Mouse (Mus musculus): ENCODE measurements around the gene Zfp446.
A peak's percentile ranks its signal among the peaks of the same experiment; 100 is the strongest.
"Not testable (repeated sequence)": the region's sequence is repeated elsewhere in the genome, so short reads cannot be mapped to it uniquely, and the experiment has no call there.

Gene Zfp446

GRCm38 (mm10) chr7:12977682-12978389, at the start of gene Zfp446:
Gene Zfp446 (plus strand): TSS chr7:12977848.
- peak; percentile 99 for DNase-seq

- no peak for DNase-seq
Observed at GRCm38 (mm10) chr7:12933615-12934140, 44.0 kb upstream of the Zfp446 start.

GRCm38 (mm10) chr7:12934808-12935207, 42.8 kb upstream of the Zfp446 start:
- no peak for DNase-seq

- DNase-seq, result not testable (repeated sequence)
Observed at GRCm38 (mm10) chr7:12937254-12937803, 40.3 kb upstream of the Zfp446 start.

GRCm38 (mm10) chr7:12940599-12940998, 37.0 kb upstream of the Zfp446 start:
- DNase-seq, result no peak

GRCm38 (mm10) chr7:12943488-12943887, 34.2 kb upstream of the Zfp446 start:
- DNase-seq, result no peak

- DNase-seq, result peak; percentile 98
Observed at GRCm38 (mm10) chr7:12949032-12949871, 28.4 kb upstream of the Zfp446 start.

- DNase-seq, result no peak
Observed at GRCm38 (mm10) chr7:12949872-12950229, 27.8 kb upstream of the Zfp446 start.

GRCm38 (mm10) chr7:12954896-12955295, 22.8 kb upstream of the Zfp446 start:
- DNase-seq, result no peak

GRCm38 (mm10) chr7:12957511-12957910, 20.1 kb upstream of the Zfp446 start:
- DNase-seq, result no peak

GRCm38 (mm10) chr7:12958948-12959347, 18.7 kb upstream of the Zfp446 start:
- DNase-seq, result no peak

GRCm38 (mm10) chr7:12959718-12960117, 17.9 kb upstream of the Zfp446 start:
- no peak for DNase-seq

GRCm38 (mm10) chr7:12961511-12962141, 16.0 kb upstream of the Zfp446 start:
- DNase-seq, result peak; percentile 48

GRCm38 (mm10) chr7:12965678-12966091, 12.0 kb upstream of the Zfp446 start, which contains the start of gene Zfp324:
Gene Zfp324 (plus strand): TSS chr7:12965838.
- DNase-seq, result peak; percentile 92

GRCm38 (mm10) chr7:12966104-12966845, 11.4 kb upstream of the Zfp446 start:
- DNase-seq, result peak; percentile 64

GRCm38 (mm10) chr7:12970906-12971305, 6.7 kb upstream of the Zfp446 start:
- no peak for DNase-seq

GRCm38 (mm10) chr7:12978931-12979722, 1.5 kb downstream of the Zfp446 start:
- no peak for DNase-seq

GRCm38 (mm10) chr7:12979776-12980175, 2.1 kb downstream of the Zfp446 start:
- no peak for DNase-seq

GRCm38 (mm10) chr7:12980291-12980690, 2.6 kb downstream of the Zfp446 start:
- DNase-seq, result no peak

- no peak for DNase-seq
Observed at GRCm38 (mm10) chr7:12985724-12986123, 8.1 kb downstream of the Zfp446 start.

GRCm38 (mm10) chr7:12986906-12987305, 9.3 kb downstream of the Zfp446 start:
- no peak for DNase-seq

Data from kidney, adult 11 months (tissue).